Mouse (Mus musculus) CH12.LX (cell line): ENCODE results near the gene Plekha8. TPM values are rescaled to one million over a fixed set of nuclear protein-coding genes. Genes with fewer than 3 reads are reported as not detected.

Experiments used
- DNase-seq: peaks from one replicate; pipeline ENCODE4 v3.0.0-alpha.2; 2013; ENCODE audit errors: extremely low read depth
- H3K27ac ChIP-seq: 2 replicates; pipeline ENCODE4 v1.5.1; 2012; ENCODE audit warnings: low read depth, mild to moderate bottlenecking, control low read depth, moderate library complexity; ENCODE audit not compliant: insufficient read depth
- H3K27me3 ChIP-seq: replicated peaks from 2 replicates; pipeline ENCODE3; 2012; ENCODE audit warnings: inconsistent platforms
- H3K36me3 ChIP-seq, 2 experiments: replicated peaks in 1 of 2; 2 replicates each; pipeline versions ENCODE3 to v1.6.1; 2012; ENCODE audit warnings: inconsistent platforms in 1 of 2, low read length in 1 of 2, mild to moderate bottlenecking in 1 of 2, mixed read lengths in 1 of 2, moderate library complexity in 1 of 2; ENCODE audit not compliant: control insufficient read depth in 1 of 2, insufficient read depth in 1 of 2
- H3K4me1 ChIP-seq, 2 experiments: 2 replicates each; pipeline ENCODE4 v1.6.1; 2012; ENCODE audit warnings: inconsistent platforms in 1 of 2, moderate library complexity in 1 of 2; ENCODE audit not compliant: insufficient read depth in 2 of 2, control insufficient read depth in 1 of 2
- H3K4me2 ChIP-seq: 2 replicates; pipeline ENCODE4 v1.6.1; 2012; ENCODE audit warnings: low read depth, mild to moderate bottlenecking, control low read depth; ENCODE audit not compliant: poor library complexity, insufficient read depth, severe bottlenecking
- H3K4me3 ChIP-seq, 3 experiments: fragments of 150-350 bp in 1 of 3; sonication (generic) in 1 of 3; replicated peaks in 1 of 3; 2 replicates each; pipeline versions ENCODE3 to v1.5.1; 2011 to 2012; ENCODE audit warnings: low read depth in 2 of 3, low read length in 2 of 3, mild to moderate bottlenecking in 2 of 3, moderate library complexity in 2 of 3, control low read depth in 1 of 3, improper control_type of control experiment in 1 of 3, inconsistent platforms in 1 of 3, mixed read lengths in 1 of 3; ENCODE audit not compliant: poor library complexity in 1 of 3
- H3K79me2 ChIP-seq: replicated peaks from 2 replicates; pipeline ENCODE4 v1.6.1; 2012; ENCODE audit warnings: mild to moderate bottlenecking, moderate library complexity; ENCODE audit not compliant: control insufficient read depth, poor library complexity, insufficient read depth, severe bottlenecking; ENCODE audit errors: extremely low read depth
- H3K9ac ChIP-seq: 2 replicates; pipeline ENCODE4 v1.6.1; 2012; ENCODE audit warnings: low read depth, mild to moderate bottlenecking, control low read depth, moderate library complexity; ENCODE audit not compliant: insufficient read depth
- H3K9me3 ChIP-seq: replicated peaks from 2 replicates; pipeline ENCODE3; 2012; ENCODE audit warnings: low read length, inconsistent platforms, mixed read lengths
- BHLHE40 ChIP-seq: IDR thresholded peaks from 2 replicates; pipeline ENCODE4 v1.6.1; 2011; ENCODE audit warnings: mild to moderate bottlenecking, low read depth, low read length, improper control_type of control experiment
- CHD1 ChIP-seq: IDR thresholded peaks from 2 replicates; pipeline ENCODE4 v1.6.1; 2012; ENCODE audit warnings: low read depth, low read length, improper control_type of control experiment, inconsistent platforms
- ELF1 ChIP-seq: IDR thresholded peaks from 2 replicates; pipeline ENCODE4 v1.6.1; 2014; ENCODE audit warnings: low read depth, mild to moderate bottlenecking, inconsistent platforms, low read length, improper control_type of control experiment
- JUND ChIP-seq: conservative IDR thresholded peaks from 2 replicates; pipeline ENCODE4 v1.6.1; 2011; ENCODE audit warnings: low read depth, low read length, improper control_type of control experiment
- KAT2A ChIP-seq: IDR thresholded peaks from 2 replicates; pipeline ENCODE4 v1.6.1; 2012; ENCODE audit warnings: low read length, improper control_type of control experiment, inconsistent platforms; ENCODE audit not compliant: insufficient replicate concordance
- MAFK ChIP-seq: IDR thresholded peaks from 2 replicates; pipeline ENCODE4 v1.6.1; 2011; ENCODE audit warnings: low read length, improper control_type of control experiment; ENCODE audit not compliant: insufficient replicate concordance
- MAX ChIP-seq: IDR thresholded peaks from 2 replicates; pipeline ENCODE4 v1.6.1; 2011; ENCODE audit warnings: low read length, improper control_type of control experiment
- MAZ ChIP-seq: IDR thresholded peaks from 2 replicates; pipeline ENCODE4 v1.6.1; 2012; ENCODE audit warnings: low read depth, mild to moderate bottlenecking, inconsistent platforms, low read length, improper control_type of control experiment, moderate library complexity
- MXI1 ChIP-seq: IDR thresholded peaks from 2 replicates; pipeline ENCODE4 v1.6.1; 2011; ENCODE audit warnings: mild to moderate bottlenecking, low read depth, low read length, improper control_type of control experiment
- PAX5 ChIP-seq: IDR thresholded peaks from 2 replicates; pipeline ENCODE4 v1.6.1; 2012; ENCODE audit warnings: low read length, inconsistent platforms, mixed read lengths
- POLR2A ChIP-seq: IDR thresholded peaks from 2 replicates; pipeline ENCODE4 v1.6.1; 2011; ENCODE audit warnings: low read depth, mild to moderate bottlenecking, improper control_type of control experiment, low read length
- SIN3A ChIP-seq: IDR thresholded peaks from 2 replicates; pipeline ENCODE4 v1.6.1; 2012; ENCODE audit warnings: low read length, improper control_type of control experiment, inconsistent platforms
- SMC3 ChIP-seq: IDR thresholded peaks from 2 replicates; pipeline ENCODE4 v1.6.1; 2011; ENCODE audit warnings: low read depth, low read length, improper control_type of control experiment
- TCF12 ChIP-seq: IDR thresholded peaks from 2 replicates; pipeline ENCODE4 v1.6.1; 2014; ENCODE audit warnings: low read depth, mild to moderate bottlenecking, inconsistent platforms, low read length, improper control_type of control experiment
- USF1 ChIP-seq: IDR thresholded peaks from 2 replicates; pipeline ENCODE4 v1.6.1; 2014; ENCODE audit warnings: low read depth, mild to moderate bottlenecking, inconsistent platforms, low read length, improper control_type of control experiment
- USF2 ChIP-seq: conservative IDR thresholded peaks from 2 replicates; pipeline ENCODE4 v1.6.1; 2011; ENCODE audit warnings: low read depth, low read length, improper control_type of control experiment
- ZKSCAN1 ChIP-seq: IDR thresholded peaks from 2 replicates; pipeline ENCODE4 v1.6.1; 2012; ENCODE audit warnings: low read depth, inconsistent platforms, low read length, improper control_type of control experiment, borderline replicate concordance
- ZNF384 ChIP-seq: IDR thresholded peaks from 2 replicates; pipeline ENCODE4 v1.6.1; 2012; ENCODE audit warnings: low read depth, low read length, improper control_type of control experiment, inconsistent platforms
- dilution Hi-C: fragments of 300-500 bp; cut with MboI; formaldehyde crosslinking; loops from 2 replicates; pipeline ENCODE4 v1.14.3; 2020; ENCODE audit warnings: low sequenced_read_pairs; ENCODE audit not compliant: extremely low pct_unique_long_range_greater_than_20kb, extremely low pct_ligation_motif_present
- in situ Hi-C: fragments of 300-500 bp; cut with MboI; formaldehyde crosslinking; loops from 3 replicates; pipeline ENCODE4 v1.14.3; 2019; ENCODE audit warnings: low sequenced_read_pairs, low pct_ligation_motif_present, low pct_unique_long_range_greater_than_20kb, mixed read lengths
- polyA plus RNA-seq: library from polyadenylated mRNA; unstranded; fragments of >175 nt; gene quantifications from 2 replicates; pipeline ENCODE4 v1.2.1, GENCODE M21; 2012; ENCODE audit warnings: low read depth; ENCODE audit not compliant: insufficient read length
- total RNA-seq, 2 experiments: library from RNA; depleted of rRNA; stranded (reverse); fragments of 300-350 nt in 1 of 2; fragments of >200 nt in 1 of 2; gene quantifications; 2 replicates each; pipeline ENCODE4 v1.2.3; 2012 to 2014

The Plekha8 gene
- total and polyA plus RNA-seq, 3 experiments, result 5.8 to 10.2 (median 9.8) TPM

DNA sequence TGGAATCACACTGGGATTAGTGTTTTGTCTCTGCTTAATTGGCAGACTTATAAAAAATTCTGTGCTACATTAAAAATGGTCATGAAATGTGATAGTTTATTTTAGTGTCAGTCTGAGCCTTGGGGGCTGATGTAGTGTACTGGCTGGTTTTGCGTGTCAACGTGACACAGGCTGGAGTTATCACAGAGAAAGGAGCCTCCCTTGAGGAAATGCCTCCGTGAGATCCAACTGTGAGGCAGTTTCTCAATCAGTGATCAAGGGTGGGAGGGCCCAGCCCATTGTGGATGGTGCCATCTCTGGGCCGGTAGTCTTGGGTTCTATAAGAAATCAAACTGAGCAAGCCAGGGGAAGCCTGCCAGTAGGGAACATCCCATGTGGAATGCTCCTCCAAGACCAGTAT lies 11.3 kb downstream of the Plekha8 start:
- H3K9ac ChIP-seq, result no peak overlapping the region
- peaks cover 0 to 6% of the 10 kb centered on the region in 2 experiments for H3K36me3 ChIP-seq
- in situ Hi-C loops (no loop called here), dilution Hi-C loops (no loop called here)
- H3K27me3 ChIP-seq, result no peaks in the 10 kb centered on the region
- peaks cover 4% of the 10 kb centered on the region for H3K9me3 ChIP-seq
- H3K79me2 ChIP-seq, result no peaks in the 10 kb centered on the region
- TF ChIP-seq SMC3 (no peak), ZKSCAN1 (no peak), USF1 (no peak), PAX5 (no peak), MXI1 (no peak), ZNF384 (no peak), JUND (no peak), BHLHE40 (no peak), KAT2A (no peak), MAX (no peak), TCF12 (no peak), USF2 (no peak), SIN3A (no peak), ELF1 (no peak), CHD1 (no peak)
- no peak overlapping the region for H3K4me3 ChIP-seq
- H3K27ac ChIP-seq, result no peak overlapping the region
- no peak for DNase-seq
- no peaks in the 10 kb centered on the region for H3K4me1 ChIP-seq
- no peak overlapping the region for H3K4me2 ChIP-seq

DNA sequence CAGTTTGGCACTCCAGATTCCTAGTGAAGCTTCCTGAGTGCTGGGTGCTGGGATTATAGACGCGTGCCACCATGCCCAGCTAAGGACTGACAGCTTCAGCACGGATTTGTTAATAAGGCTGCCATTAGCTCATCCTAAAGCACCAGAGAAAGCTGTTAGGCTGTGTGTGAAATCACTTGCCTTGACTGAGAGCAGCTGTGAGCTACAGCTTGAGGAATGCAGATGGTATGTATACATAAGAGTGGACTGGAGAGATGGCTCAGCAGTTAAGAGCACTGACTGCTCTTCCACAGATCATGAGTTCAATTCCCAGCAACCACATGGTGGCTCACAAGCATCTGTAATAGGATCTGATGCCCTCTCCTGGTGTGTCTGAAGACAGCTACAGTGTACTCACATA lies 22.5 kb downstream of the Plekha8 start:
- no peak overlapping the region for H3K9ac ChIP-seq
- TF ChIP-seq MAFK (no peak), MAZ (no peak), POLR2A (no peak), JUND (no peak)

More for the DNA sequence above, 22.5 kb downstream of the Plekha8 start:
- in situ Hi-C loops, result no loop called here
- H3K27me3 ChIP-seq, result no peaks in the 10 kb centered on the region
- H3K79me2 ChIP-seq, result no peaks in the 10 kb centered on the region
- H3K4me3 ChIP-seq, result no peak overlapping the region
- dilution Hi-C loops, result no loop called here
- H3K27ac ChIP-seq, result no peak overlapping the region
- H3K9me3 ChIP-seq, result no peaks in the 10 kb centered on the region
- H3K4me1 ChIP-seq, result no peaks in the 10 kb centered on the region
- no peak for DNase-seq
- H3K4me2 ChIP-seq, result no peak overlapping the region
- peaks cover 0 to 29% of the 10 kb centered on the region in 2 experiments for H3K36me3 ChIP-seq
